Mouse (Mus musculus): ENCODE results near the gene Klf13. TPM values are rescaled to one million over a fixed set of nuclear protein-coding genes. Genes with fewer than 3 reads are reported as not detected.

Gene Klf13
- polyA plus RNA-seq, 1 experiment, result 30.4 TPM

DNA sequence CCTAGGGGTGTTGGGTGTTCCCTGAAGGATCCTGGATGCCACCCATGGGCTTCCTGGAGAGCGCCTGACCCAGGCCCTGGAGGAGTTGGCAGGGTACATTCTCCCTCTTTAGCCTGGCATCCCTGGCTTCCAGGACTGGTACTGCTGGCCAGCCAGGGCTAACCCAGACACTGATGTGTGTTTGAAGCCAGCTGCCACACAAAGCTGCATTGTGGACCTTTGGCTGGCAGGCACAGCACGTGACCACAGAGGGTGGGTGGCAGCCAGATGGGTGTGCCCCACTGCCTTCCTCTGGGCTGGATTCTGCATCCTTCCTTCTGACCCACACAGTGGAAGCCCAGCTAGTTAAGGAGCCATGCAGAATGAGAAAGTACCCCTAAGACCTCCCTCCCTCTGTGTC lies 26.4 kb upstream of the Klf13 start:
- H3K4me3 ChIP-seq, result no peak overlapping the region
- H3K27me3 ChIP-seq (ENCODE audit: control insufficient read depth, insufficient read depth, insufficient read length), result no peaks in the 10 kb centered on the region
- H3K4me2 ChIP-seq (ENCODE audit: low read depth), result peak overlapping the region; percentile 33
- no peaks in the 10 kb centered on the region for H3K79me2 ChIP-seq (ENCODE audit: control insufficient read depth, insufficient read depth)
- TF ChIP-seq MYOG (IDR thresholded peaks at IDR 0.05; ENCODE audit: control insufficient read depth in 1 of 3, insufficient read depth in 1 of 3, insufficient read length in 2 of 3, low read depth in 2 of 3) (peak in 1 of 3 experiments; percentile 70), TCF3 (IDR thresholded peaks at IDR 0.05; ENCODE audit: insufficient read length, low read depth) (no peak), MAX (IDR thresholded peaks at IDR 0.05; ENCODE audit: low read depth) (no peak), POLR2A (IDR thresholded peaks at IDR 0.05; ENCODE audit: insufficient read length, low read depth) (no peak), SRF (IDR thresholded peaks at IDR 0.05; ENCODE audit: control insufficient read depth, insufficient read length, low read depth) (no peak), CEBPB (IDR thresholded peaks at IDR 0.05; ENCODE audit: insufficient read depth, poor library complexity, severe bottlenecking) (no peak), TCF12 (IDR thresholded peaks at IDR 0.05; ENCODE audit: insufficient read depth, poor library complexity, severe bottlenecking) (no peak), USF1 (IDR thresholded peaks at IDR 0.05; ENCODE audit: low read depth) (peak; percentile 83), REST (IDR thresholded peaks at IDR 0.05; ENCODE audit: insufficient read depth, insufficient read length) (no peak), MYOD1 (IDR thresholded peaks at IDR 0.05; ENCODE audit: control insufficient read depth in 1 of 3, insufficient read length in 2 of 3, low read depth in 2 of 3) (peak in 1 of 3 experiments; percentile 69), E2F4 (IDR thresholded peaks at IDR 0.05; ENCODE audit: insufficient read depth) (no peak), POLR2AphosphoS2 (IDR thresholded peaks at IDR 0.05; ENCODE audit: insufficient read length, low read depth) (no peak)
- no peaks in the 10 kb centered on the region for H3K36me3 ChIP-seq (ENCODE audit: control insufficient read depth, insufficient read depth)
- H3ac ChIP-seq (ENCODE audit: control insufficient read depth, insufficient read length), result no peak overlapping the region

- Histone ChIP-seq H3ac (ENCODE audit: control insufficient read depth, insufficient read length) (no peak overlapping the region), H3K4me3 (no peak overlapping the region), H3K27me3 (ENCODE audit: control insufficient read depth, insufficient read depth, insufficient read length) (no peaks in the 10 kb centered on the region), H3K4me2 (ENCODE audit: low read depth) (no peak overlapping the region), H3K79me2 (ENCODE audit: control insufficient read depth, insufficient read depth) (no peaks in the 10 kb centered on the region), H3K36me3 (ENCODE audit: control insufficient read depth, insufficient read depth) (no peaks in the 10 kb centered on the region)
- no peak for TF ChIP-seq POLR2A (IDR thresholded peaks at IDR 0.05; ENCODE audit: insufficient read length, low read depth)
Observed at GRCm38 (mm10) chr7:63964121-63964520, 25.4 kb upstream of the Klf13 start.

DNA sequence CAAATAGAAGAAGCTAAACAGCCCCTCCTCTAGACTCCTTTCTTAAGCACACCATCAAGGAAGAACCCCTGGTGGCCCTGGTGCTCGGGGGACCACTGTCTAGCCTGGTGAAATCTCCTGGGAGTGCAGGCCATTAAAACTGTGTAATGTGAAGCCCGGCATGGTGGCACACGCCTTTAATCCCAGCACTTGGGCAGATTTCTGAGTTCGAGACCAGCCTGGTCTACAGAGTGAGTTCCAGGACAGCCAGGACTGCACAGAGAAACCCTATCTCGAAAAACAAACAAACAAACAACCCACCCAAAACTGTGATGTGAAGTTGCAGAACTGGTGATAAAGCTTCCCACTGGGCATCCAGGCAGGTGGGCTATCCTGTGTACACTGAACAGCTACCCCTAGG lies 24.9 kb upstream of the Klf13 start:
- Histone ChIP-seq H3K36me3 (ENCODE audit: control insufficient read depth, insufficient read depth) (no peaks in the 10 kb centered on the region), H3ac (ENCODE audit: control insufficient read depth, insufficient read length) (no peak overlapping the region), H3K27me3 (ENCODE audit: control insufficient read depth, insufficient read depth, insufficient read length) (no peaks in the 10 kb centered on the region), H3K79me2 (ENCODE audit: control insufficient read depth, insufficient read depth) (no peaks in the 10 kb centered on the region), H3K4me2 (ENCODE audit: low read depth) (no peak overlapping the region), H3K4me3 (no peak overlapping the region)
- TF ChIP-seq MYOG (IDR thresholded peaks at IDR 0.05; ENCODE audit: control insufficient read depth in 1 of 3, insufficient read depth in 1 of 3, insufficient read length in 2 of 3, low read depth in 2 of 3), result no peak
- TF ChIP-seq TCF12 (IDR thresholded peaks at IDR 0.05; ENCODE audit: insufficient read depth, poor library complexity, severe bottlenecking), result no peak
- TF ChIP-seq POLR2A (IDR thresholded peaks at IDR 0.05; ENCODE audit: insufficient read length, low read depth), result no peak
- TF ChIP-seq REST (IDR thresholded peaks at IDR 0.05; ENCODE audit: insufficient read depth, insufficient read length), result no peak
- no peak for TF ChIP-seq E2F4 (IDR thresholded peaks at IDR 0.05; ENCODE audit: insufficient read depth)
- no peak for TF ChIP-seq TCF3 (IDR thresholded peaks at IDR 0.05; ENCODE audit: insufficient read length, low read depth)
- no peak for TF ChIP-seq USF1 (IDR thresholded peaks at IDR 0.05; ENCODE audit: low read depth)
- no peak for TF ChIP-seq MAX (IDR thresholded peaks at IDR 0.05; ENCODE audit: low read depth)
- no peak for TF ChIP-seq POLR2AphosphoS2 (IDR thresholded peaks at IDR 0.05; ENCODE audit: insufficient read length, low read depth)
- no peak for TF ChIP-seq MYOD1 (IDR thresholded peaks at IDR 0.05; ENCODE audit: control insufficient read depth in 1 of 3, insufficient read length in 2 of 3, low read depth in 2 of 3)
- TF ChIP-seq SRF (IDR thresholded peaks at IDR 0.05; ENCODE audit: control insufficient read depth, insufficient read length, low read depth), result no peak
- no peak for TF ChIP-seq CEBPB (IDR thresholded peaks at IDR 0.05; ENCODE audit: insufficient read depth, poor library complexity, severe bottlenecking)

GRCm38 (mm10) chr7:63957872-63958640 lies 19.3 kb upstream of the Klf13 start:
- Histone ChIP-seq H3K36me3 (ENCODE audit: control insufficient read depth, insufficient read depth) (no peaks in the 10 kb centered on the region), H3K79me2 (ENCODE audit: control insufficient read depth, insufficient read depth) (no peaks in the 10 kb centered on the region), H3K27me3 (ENCODE audit: control insufficient read depth, insufficient read depth, insufficient read length) (no peaks in the 10 kb centered on the region), H3K4me2 (ENCODE audit: low read depth) (no peak overlapping the region), H3K4me3 (no peak overlapping the region), H3ac (ENCODE audit: control insufficient read depth, insufficient read length) (no peak overlapping the region)
- no peak for TF ChIP-seq USF1 (IDR thresholded peaks at IDR 0.05; ENCODE audit: low read depth)
- no peak for TF ChIP-seq E2F4 (IDR thresholded peaks at IDR 0.05; ENCODE audit: insufficient read depth)
- TF ChIP-seq MYOD1 (IDR thresholded peaks at IDR 0.05; ENCODE audit: control insufficient read depth in 1 of 3, insufficient read length in 2 of 3, low read depth in 2 of 3), result no peak
- TF ChIP-seq REST (IDR thresholded peaks at IDR 0.05; ENCODE audit: insufficient read depth, insufficient read length), result no peak
- no peak for TF ChIP-seq TCF3 (IDR thresholded peaks at IDR 0.05; ENCODE audit: insufficient read length, low read depth)
- no peak for TF ChIP-seq SRF (IDR thresholded peaks at IDR 0.05; ENCODE audit: control insufficient read depth, insufficient read length, low read depth)
- no peak for TF ChIP-seq TCF12 (IDR thresholded peaks at IDR 0.05; ENCODE audit: insufficient read depth, poor library complexity, severe bottlenecking)
- no peak for TF ChIP-seq POLR2AphosphoS2 (IDR thresholded peaks at IDR 0.05; ENCODE audit: insufficient read length, low read depth)
- TF ChIP-seq CEBPB (IDR thresholded peaks at IDR 0.05; ENCODE audit: insufficient read depth, poor library complexity, severe bottlenecking), result no peak
- no peak for TF ChIP-seq POLR2A (IDR thresholded peaks at IDR 0.05; ENCODE audit: insufficient read length, low read depth)
- TF ChIP-seq MYOG (IDR thresholded peaks at IDR 0.05; ENCODE audit: control insufficient read depth in 1 of 3, insufficient read depth in 1 of 3, insufficient read length in 2 of 3, low read depth in 2 of 3), result no peak
- no peak for TF ChIP-seq MAX (IDR thresholded peaks at IDR 0.05; ENCODE audit: low read depth)

Data from myocyte (in vitro differentiated cells).